Mouse (Mus musculus): ENCODE measurements around the gene Begain. TPM values are rescaled to one million over a fixed set of nuclear protein-coding genes. Genes with fewer than 3 reads are reported as not detected.

Gene Begain
- polyA plus RNA-seq, 1 experiment from 2014 or later, result 10.6 TPM

DNA sequence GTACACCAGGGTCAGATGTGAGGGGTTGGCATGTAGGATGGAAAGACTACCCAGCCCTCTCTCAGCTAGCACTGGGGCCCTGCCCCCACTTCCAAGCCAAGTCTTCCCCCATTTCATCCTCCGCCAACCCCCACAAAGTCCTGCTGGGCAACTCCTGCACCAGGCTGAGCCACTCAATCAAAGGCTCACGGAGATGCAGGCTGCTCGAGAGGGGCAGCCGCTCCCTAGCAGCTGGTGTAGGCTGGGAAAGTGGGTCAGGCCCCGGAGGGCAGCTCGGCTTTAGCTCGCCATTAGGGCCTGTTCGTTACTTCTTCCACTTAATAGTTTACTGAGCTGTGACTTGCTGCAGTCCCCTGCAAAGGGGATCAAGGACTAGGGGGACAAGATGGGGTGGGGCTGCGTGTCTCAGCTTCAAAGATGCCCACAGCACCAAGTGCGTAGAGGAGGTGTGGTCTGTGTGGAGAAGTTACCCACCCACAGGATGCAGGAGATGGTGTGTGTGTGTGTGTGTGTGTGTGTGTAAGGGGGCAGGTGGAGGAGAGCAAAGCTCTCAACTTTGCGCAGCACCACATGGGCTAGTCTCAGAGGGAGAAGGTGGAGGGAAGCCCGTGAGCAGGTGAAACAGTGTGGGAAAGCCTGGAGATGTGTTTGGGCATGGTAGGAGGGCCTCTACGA, 22.6 kb upstream of the Begain start:
- H3K27ac ChIP-seq (ENCODE audit: low read depth), result no peak overlapping the region
- H3K4me3 ChIP-seq (ENCODE audit: low read depth, low read length), result no peak overlapping the region
- WGBS, result 62% methylated on average over 13 of the region's 13 CpGs
- ATAC-seq (ENCODE audit: insufficient read depth) (no peak), DNase-seq (no peak)
- H3K4me2 ChIP-seq, result no peak overlapping the region
- TF ChIP-seq CTCF (IDR thresholded peaks at IDR 0.05; ENCODE audit: low read depth), result no peak
- H3K9ac ChIP-seq, result no peak overlapping the region
- no peaks in the 10 kb centered on the region for H3K4me1 ChIP-seq (ENCODE audit: insufficient read depth)
- H3K9me3 ChIP-seq (ENCODE audit: low read depth, low read length), result no peaks in the 10 kb centered on the region
- H3K36me3 ChIP-seq (ENCODE audit: insufficient read depth), result no peaks in the 10 kb centered on the region
- H3K27me3 ChIP-seq (ENCODE audit: insufficient read depth, low read length), result no peaks in the 10 kb centered on the region

DNA sequence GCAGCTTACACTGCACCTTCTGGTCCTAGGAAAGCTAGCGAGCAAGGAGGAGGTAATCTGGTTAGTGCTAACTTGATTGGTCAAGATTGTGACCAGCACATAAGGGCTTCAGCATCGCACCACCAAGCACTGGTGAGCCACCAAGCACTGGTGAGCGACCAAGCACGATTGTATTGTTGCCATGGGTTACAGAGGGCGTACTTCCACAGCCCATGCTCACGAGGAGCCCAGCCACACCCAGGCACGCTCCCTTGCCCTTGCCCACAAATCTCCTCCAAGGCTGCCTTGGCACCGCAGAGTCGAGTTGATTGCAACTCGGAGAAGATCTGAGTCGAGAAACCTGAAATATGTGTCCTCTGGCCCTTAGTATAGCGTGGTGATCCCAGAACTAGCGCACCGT, 22.0 kb upstream of the Begain start:
- no peak for ATAC-seq (ENCODE audit: insufficient read depth)
- H3K4me3 ChIP-seq (ENCODE audit: low read depth, low read length), result no peak overlapping the region
- no peak overlapping the region for H3K9ac ChIP-seq
- no peak for TF ChIP-seq CTCF (IDR thresholded peaks at IDR 0.05; ENCODE audit: low read depth)
- 84% methylated on average over 14 of the region's 14 CpGs for WGBS
- H3K36me3 ChIP-seq (ENCODE audit: insufficient read depth), result no peaks in the 10 kb centered on the region
- no peak overlapping the region for H3K27ac ChIP-seq (ENCODE audit: low read depth)
- no peak for DNase-seq
- H3K4me2 ChIP-seq, result no peak overlapping the region
- no peaks in the 10 kb centered on the region for H3K27me3 ChIP-seq (ENCODE audit: insufficient read depth, low read length)
- H3K4me1 ChIP-seq (ENCODE audit: insufficient read depth), result no peaks in the 10 kb centered on the region
- H3K9me3 ChIP-seq (ENCODE audit: low read depth, low read length), result no peaks in the 10 kb centered on the region

DNA sequence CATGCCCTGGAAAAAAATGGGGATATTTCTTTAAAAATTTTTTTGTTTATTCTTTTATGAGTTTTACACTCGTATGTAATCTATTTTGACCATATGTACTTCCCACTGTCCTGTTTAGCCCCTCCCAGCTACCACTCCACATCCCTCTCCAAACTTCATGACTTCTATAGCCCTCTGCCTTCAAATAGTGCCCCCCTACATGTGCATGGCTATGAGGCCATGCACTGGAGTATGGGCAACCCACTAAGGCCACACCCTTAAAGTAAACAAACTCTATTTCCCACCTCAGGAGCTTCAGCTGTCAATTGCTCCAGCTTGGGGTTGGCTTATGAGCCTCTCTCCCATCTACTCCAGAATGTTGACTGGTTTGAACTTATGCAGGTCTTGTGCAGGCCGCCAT, 18.1 kb upstream of the Begain start:
- H3K27me3 ChIP-seq (ENCODE audit: insufficient read depth, low read length), result no peaks in the 10 kb centered on the region
- DNase-seq, result no peak
- H3K9ac ChIP-seq, result no peak overlapping the region
- WGBS, result 64% methylated on average over 2 of the region's 2 CpGs
- no peak for TF ChIP-seq CTCF (IDR thresholded peaks at IDR 0.05; ENCODE audit: low read depth)
- no peak overlapping the region for H3K4me3 ChIP-seq (ENCODE audit: low read depth, low read length)
- no peaks in the 10 kb centered on the region for H3K36me3 ChIP-seq (ENCODE audit: insufficient read depth)
- no peaks in the 10 kb centered on the region for H3K4me1 ChIP-seq (ENCODE audit: insufficient read depth)
- no peak overlapping the region for H3K4me2 ChIP-seq
- H3K27ac ChIP-seq (ENCODE audit: low read depth), result no peak overlapping the region
- H3K9me3 ChIP-seq (ENCODE audit: low read depth, low read length), result no peaks in the 10 kb centered on the region
- no peak for ATAC-seq (ENCODE audit: insufficient read depth)

DNA sequence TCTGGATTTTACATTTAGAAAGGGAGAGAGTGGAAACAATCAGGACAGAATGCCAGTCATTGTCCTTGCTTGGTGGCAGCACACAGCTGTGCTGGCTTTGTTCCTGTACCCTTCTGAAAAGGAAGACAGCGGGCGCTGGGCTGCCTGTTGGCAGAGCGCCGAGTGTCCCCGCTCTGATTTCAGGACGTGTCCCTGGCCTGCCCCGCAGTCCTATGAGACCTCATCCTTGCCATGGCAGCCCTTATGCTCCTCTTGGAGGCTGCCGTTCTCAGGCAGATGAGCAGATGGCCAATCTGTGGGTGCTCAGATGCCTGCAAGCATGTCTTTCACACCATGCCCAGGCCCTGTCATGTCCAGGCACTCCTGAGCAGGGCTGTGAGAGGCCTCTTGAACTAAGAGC, 17.7 kb upstream of the Begain start:
- DNase-seq (no peak), ATAC-seq (ENCODE audit: insufficient read depth) (no peak)
- Histone ChIP-seq H3K36me3 (ENCODE audit: insufficient read depth) (no peaks in the 10 kb centered on the region), H3K4me2 (no peak overlapping the region), H3K27ac (ENCODE audit: low read depth) (no peak overlapping the region), H3K27me3 (ENCODE audit: insufficient read depth, low read length) (no peaks in the 10 kb centered on the region), H3K9ac (no peak overlapping the region), H3K4me3 (ENCODE audit: low read depth, low read length) (no peak overlapping the region), H3K4me1 (ENCODE audit: insufficient read depth) (no peaks in the 10 kb centered on the region), H3K9me3 (ENCODE audit: low read depth, low read length) (no peaks in the 10 kb centered on the region)
- no peak for TF ChIP-seq CTCF (IDR thresholded peaks at IDR 0.05; ENCODE audit: low read depth)
- WGBS, result 71% methylated on average over 8 of the region's 8 CpGs

DNA sequence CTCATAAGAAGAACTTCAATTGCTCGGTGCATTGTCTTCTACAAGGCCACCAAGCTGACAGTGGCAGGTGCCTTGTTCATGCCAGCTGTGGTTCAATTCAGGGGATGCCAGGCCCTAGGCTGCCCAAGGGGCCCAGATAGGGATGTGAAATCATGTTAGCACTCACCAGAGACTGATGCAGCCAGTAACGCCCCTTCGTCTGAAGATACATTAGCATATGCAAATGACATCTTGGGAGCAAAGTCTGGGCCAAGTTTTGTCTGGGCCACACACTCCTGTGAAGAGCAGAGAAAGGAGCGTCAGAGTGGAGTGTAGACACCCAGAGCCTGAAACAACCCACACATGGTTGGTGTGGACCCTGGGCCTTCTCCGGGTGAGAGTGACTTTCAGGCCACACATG, 17.0 kb upstream of the Begain start:
- H3K9ac ChIP-seq, result no peak overlapping the region
- H3K27me3 ChIP-seq (ENCODE audit: insufficient read depth, low read length), result no peaks in the 10 kb centered on the region
- 79% methylated on average over 5 of the region's 5 CpGs for WGBS
- no peak overlapping the region for H3K4me3 ChIP-seq (ENCODE audit: low read depth, low read length)
- H3K9me3 ChIP-seq (ENCODE audit: low read depth, low read length), result no peaks in the 10 kb centered on the region
- H3K27ac ChIP-seq (ENCODE audit: low read depth), result no peak overlapping the region
- no peak for TF ChIP-seq CTCF (IDR thresholded peaks at IDR 0.05; ENCODE audit: low read depth)
- ATAC-seq (ENCODE audit: insufficient read depth) (no peak), DNase-seq (no peak)
- H3K4me1 ChIP-seq (ENCODE audit: insufficient read depth), result no peaks in the 10 kb centered on the region
- no peak overlapping the region for H3K4me2 ChIP-seq
- H3K36me3 ChIP-seq (ENCODE audit: insufficient read depth), result no peaks in the 10 kb centered on the region

DNA sequence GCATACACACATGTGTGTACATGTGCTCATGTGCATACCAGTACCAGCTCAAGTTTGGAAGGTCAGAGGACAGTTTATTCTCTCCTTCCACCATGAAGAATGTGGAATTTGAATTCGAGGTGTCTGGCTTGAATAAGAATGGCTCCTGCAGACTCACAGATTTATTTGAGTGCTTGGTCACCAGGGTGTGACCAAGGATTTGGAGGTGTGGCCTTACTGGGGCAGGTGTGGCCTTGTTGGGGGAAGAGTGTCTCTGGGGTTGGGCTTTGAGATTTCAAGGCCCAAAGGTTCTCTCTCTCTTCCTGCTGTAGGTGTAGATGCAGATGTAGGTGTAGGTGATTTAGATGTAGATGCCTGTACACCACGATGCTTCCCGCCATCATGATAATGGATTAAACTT, 15.5 kb upstream of the Begain start:
- H3K27ac ChIP-seq (ENCODE audit: low read depth), result no peak overlapping the region
- no peak for ATAC-seq (ENCODE audit: insufficient read depth)
- no peak overlapping the region for H3K4me3 ChIP-seq (ENCODE audit: low read depth, low read length)
- H3K4me2 ChIP-seq, result no peak overlapping the region
- no peaks in the 10 kb centered on the region for H3K27me3 ChIP-seq (ENCODE audit: insufficient read depth, low read length)
- no peak for DNase-seq
- no peaks in the 10 kb centered on the region for H3K36me3 ChIP-seq (ENCODE audit: insufficient read depth)
- no peaks in the 10 kb centered on the region for H3K9me3 ChIP-seq (ENCODE audit: low read depth, low read length)
- H3K4me1 ChIP-seq (ENCODE audit: insufficient read depth), result no peaks in the 10 kb centered on the region
- 88% methylated on average over 3 of the region's 3 CpGs for WGBS
- no peak for TF ChIP-seq CTCF (IDR thresholded peaks at IDR 0.05; ENCODE audit: low read depth)
- H3K9ac ChIP-seq, result no peak overlapping the region

DNA sequence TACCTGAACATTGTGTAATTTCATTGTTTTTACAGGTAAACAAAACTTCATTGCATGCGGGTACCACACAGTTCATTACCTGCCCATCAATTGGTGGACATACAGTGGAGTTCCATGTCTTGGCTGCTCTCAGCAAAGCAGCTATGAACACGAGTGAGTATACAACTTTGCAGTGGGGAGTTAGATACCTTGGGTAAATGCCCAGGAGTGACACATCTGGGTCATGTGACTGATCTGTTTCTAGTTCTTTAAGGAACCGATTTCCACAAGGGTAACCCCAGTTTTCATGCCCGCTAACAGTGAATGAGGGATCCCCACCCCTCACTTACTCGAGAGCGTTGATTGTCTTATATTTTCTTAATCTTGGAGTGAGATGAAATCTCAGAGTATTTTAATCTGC, 9.0 kb upstream of the Begain start:
- ATAC-seq (ENCODE audit: insufficient read depth), result no peak
- no peak overlapping the region for H3K27ac ChIP-seq (ENCODE audit: low read depth)

More for the DNA sequence above, 9.0 kb upstream of the Begain start:
- 74% methylated on average over 6 of the region's 6 CpGs for WGBS
- no peak for TF ChIP-seq CTCF (IDR thresholded peaks at IDR 0.05; ENCODE audit: low read depth)
- H3K27me3 ChIP-seq (ENCODE audit: insufficient read depth, low read length), result no peaks in the 10 kb centered on the region
- H3K9me3 ChIP-seq (ENCODE audit: low read depth, low read length), result no peaks in the 10 kb centered on the region
- H3K36me3 ChIP-seq (ENCODE audit: insufficient read depth), result no peaks in the 10 kb centered on the region
- no peak overlapping the region for H3K4me3 ChIP-seq (ENCODE audit: low read depth, low read length)
- H3K4me1 ChIP-seq (ENCODE audit: insufficient read depth), result no peaks in the 10 kb centered on the region
- no peak overlapping the region for H3K9ac ChIP-seq
- DNase-seq, result no peak
- H3K4me2 ChIP-seq, result no peak overlapping the region

Measured in lung, embryonic 14.5 days (tissue).